Mouse (Mus musculus) hindbrain, embryonic 11.5 days (tissue): ENCODE measurements around the gene Tsga13. TPM values are rescaled to one million over a fixed set of nuclear protein-coding genes. Genes with fewer than 3 reads are reported as not detected.

Source experiments
- ATAC-seq: fragments of 200-750 bp; cut with Nextera tagmentation; 2 replicates; pipeline ENCODE4 v1.8.0; 2017; ENCODE audit warnings: mild to moderate bottlenecking, moderate TSS enrichment, moderate library complexity; ENCODE audit not compliant: low FRiP score
- DNase-seq: peaks from one replicate; pipeline ENCODE4 v3.0.0-alpha.2; 2015; ENCODE audit warnings: low spot score
- H3K27ac ChIP-seq: fragments of 300-500 bp; sonication (generic); 2 replicates; pipeline ENCODE4 v1.5.1; 2014; ENCODE audit warnings: mild to moderate bottlenecking, low read depth, low read length
- H3K27me3 ChIP-seq: fragments of 300-500 bp; sonication (generic); 2 replicates; pipeline ENCODE4 v1.6.1; 2014; ENCODE audit warnings: mild to moderate bottlenecking, low read length, moderate library complexity, mixed read lengths; ENCODE audit not compliant: control insufficient read depth, insufficient read depth
- H3K36me3 ChIP-seq: fragments of 300-500 bp; sonication (generic); 2 replicates; pipeline ENCODE4 v1.6.1; 2014; ENCODE audit warnings: mild to moderate bottlenecking, low read length, moderate library complexity, mixed read lengths; ENCODE audit not compliant: control insufficient read depth, insufficient read depth
- H3K4me1 ChIP-seq: fragments of 300-500 bp; sonication (generic); replicated peaks from 2 replicates; pipeline ENCODE4 v1.6.1; 2014; ENCODE audit warnings: low read length, mixed read lengths; ENCODE audit not compliant: control insufficient read depth, insufficient read depth
- H3K4me2 ChIP-seq: fragments of 300-500 bp; sonication (generic); replicated peaks from 2 replicates; pipeline ENCODE4 v1.6.1; 2014; ENCODE audit warnings: mild to moderate bottlenecking, low read depth, low read length
- H3K4me3 ChIP-seq: fragments of 300-500 bp; sonication (generic); 2 replicates; pipeline ENCODE4 v1.5.1; 2014; ENCODE audit warnings: low read depth, low read length
- H3K9ac ChIP-seq: fragments of 300-500 bp; sonication (generic); 2 replicates; pipeline ENCODE4 v1.6.1; 2014; ENCODE audit warnings: low read depth, low read length
- H3K9me3 ChIP-seq: fragments of 300-500 bp; sonication (generic); 2 replicates; pipeline ENCODE4 v1.6.1; 2016; ENCODE audit warnings: low read length; ENCODE audit not compliant: control insufficient read depth
- WGBS: fragments of 180-500 bp; shearing (Covaris S2); extraction: QIAGEN DNeasy Blood & Tissue Kit; methylation state at CpG from one replicate; pipeline ENCODE4 v1.1.7; 2014; 5-methylcytosine and 5-hydroxymethylcytosine counted together
- polyA plus RNA-seq: library from polyadenylated mRNA; unstranded; fragments of >200 nt; fragmentation: Nextera tagmentation; extraction: Ambion mirVana; gene quantifications from 2 replicates; pipeline ENCODE4 v1.2.1, GENCODE M21; 2014

Gene Tsga13
- 0.27 TPM in 1 of 2 replicates, not detected in the other for polyA plus RNA-seq

DNA sequence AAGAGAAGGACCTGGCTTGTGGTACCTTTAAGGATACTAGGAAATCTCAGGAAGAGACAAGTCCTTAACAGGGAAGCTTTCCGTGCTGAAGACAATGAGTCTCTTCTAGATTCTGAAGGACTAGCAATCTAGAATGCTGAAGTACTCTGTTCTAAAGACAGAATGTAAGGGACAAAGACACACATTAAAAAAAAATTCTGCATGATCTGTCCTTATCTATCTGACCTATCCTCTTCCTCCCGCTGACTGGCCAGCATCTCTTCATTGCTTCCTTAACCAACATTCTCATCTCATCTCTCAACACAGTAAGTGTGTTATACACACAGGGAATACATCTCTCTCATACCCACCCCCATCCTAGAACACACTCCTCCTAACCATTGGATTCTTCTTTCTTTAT is at the start of gene Tsga13:
TSS of gene Tsga13 (minus strand) at position 101 of the 400 bp plus-strand sequence.
- ATAC-seq (no peak), DNase-seq (no peak)
- Histone ChIP-seq H3K4me2 (no peak within 1 kb of the TSS), H3K9me3 (no peaks in the 10 kb centered on the region), H3K4me3 (no peak within 1 kb of the TSS), H3K4me1 (no peaks in the 10 kb centered on the region), H3K27ac (no peak within 1 kb of the TSS), H3K27me3 (no peaks in the 10 kb centered on the region), H3K9ac (no peak within 1 kb of the TSS), H3K36me3 (no peaks in the 10 kb centered on the region)
- 93% methylated on average over 2 of the region's 2 CpGs for WGBS

DNA sequence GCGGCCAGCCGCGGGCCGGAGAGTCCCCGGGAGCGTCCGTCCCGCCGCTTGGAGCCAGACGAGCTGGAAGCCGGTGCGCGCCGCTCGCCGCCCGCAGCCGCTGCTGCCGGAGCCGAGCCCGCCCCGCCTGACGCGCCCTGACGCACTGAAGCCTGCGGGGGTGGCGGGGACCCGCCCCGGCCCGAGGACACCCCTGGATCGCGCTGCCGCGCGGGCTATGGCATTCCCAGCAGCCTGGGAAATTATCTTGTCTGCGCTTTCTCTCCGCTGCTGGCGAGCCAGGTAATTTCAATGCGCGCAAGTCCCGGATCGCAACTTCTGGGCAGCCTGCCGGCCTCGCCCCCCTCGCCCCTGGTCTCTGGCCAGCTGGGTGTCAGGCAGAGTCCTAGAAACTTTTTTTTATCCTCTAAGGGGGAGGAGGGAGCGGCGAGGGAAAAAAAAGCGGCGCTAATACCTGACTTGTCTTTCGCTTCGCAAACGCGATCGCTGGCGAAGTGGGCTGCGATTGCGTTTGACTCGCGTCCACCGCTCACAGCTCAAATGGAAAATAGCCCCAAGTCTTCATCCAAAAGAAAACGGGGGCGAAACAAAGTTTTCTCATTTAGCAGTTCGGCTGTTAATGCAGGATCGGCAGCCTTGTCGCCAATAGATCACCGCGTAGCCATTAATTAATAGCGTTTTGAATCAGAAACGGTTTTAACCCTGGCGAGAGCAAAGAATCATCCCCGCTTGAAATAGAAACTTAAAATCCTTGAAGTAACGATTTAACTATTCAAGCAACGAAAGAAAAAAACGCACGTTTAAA is 43.6 kb upstream of the Tsga13 start, which contains the start of gene Klf14:
TSS of gene Klf14 (minus strand) at position 343 of the 805 bp plus-strand sequence.
- DNase-seq (peak; percentile 73), ATAC-seq (0 out of 2 replicates have a peak, but pooled peaks have one; percentile 27)
- no peak within 1 kb of the TSS for H3K9ac ChIP-seq
- H3K27ac ChIP-seq = no peak within 1 kb of the TSS
- H3K4me3 ChIP-seq = peak within 1 kb of the TSS; percentile 47
- 0 out of 2 replicates have a peak, but pooled peaks cover 4% of the 10 kb centered on the region for H3K4me1 ChIP-seq
- H3K36me3 ChIP-seq = no peaks in the 10 kb centered on the region
- peaks cover 42% of the 10 kb centered on the region for H3K27me3 ChIP-seq
- WGBS = under 1% methylated on average over 75 of the region's 75 CpGs
- H3K4me2 ChIP-seq = peak within 1 kb of the TSS; percentile 82
- peaks cover 19% of the 10 kb centered on the region for H3K9me3 ChIP-seq

DNA sequence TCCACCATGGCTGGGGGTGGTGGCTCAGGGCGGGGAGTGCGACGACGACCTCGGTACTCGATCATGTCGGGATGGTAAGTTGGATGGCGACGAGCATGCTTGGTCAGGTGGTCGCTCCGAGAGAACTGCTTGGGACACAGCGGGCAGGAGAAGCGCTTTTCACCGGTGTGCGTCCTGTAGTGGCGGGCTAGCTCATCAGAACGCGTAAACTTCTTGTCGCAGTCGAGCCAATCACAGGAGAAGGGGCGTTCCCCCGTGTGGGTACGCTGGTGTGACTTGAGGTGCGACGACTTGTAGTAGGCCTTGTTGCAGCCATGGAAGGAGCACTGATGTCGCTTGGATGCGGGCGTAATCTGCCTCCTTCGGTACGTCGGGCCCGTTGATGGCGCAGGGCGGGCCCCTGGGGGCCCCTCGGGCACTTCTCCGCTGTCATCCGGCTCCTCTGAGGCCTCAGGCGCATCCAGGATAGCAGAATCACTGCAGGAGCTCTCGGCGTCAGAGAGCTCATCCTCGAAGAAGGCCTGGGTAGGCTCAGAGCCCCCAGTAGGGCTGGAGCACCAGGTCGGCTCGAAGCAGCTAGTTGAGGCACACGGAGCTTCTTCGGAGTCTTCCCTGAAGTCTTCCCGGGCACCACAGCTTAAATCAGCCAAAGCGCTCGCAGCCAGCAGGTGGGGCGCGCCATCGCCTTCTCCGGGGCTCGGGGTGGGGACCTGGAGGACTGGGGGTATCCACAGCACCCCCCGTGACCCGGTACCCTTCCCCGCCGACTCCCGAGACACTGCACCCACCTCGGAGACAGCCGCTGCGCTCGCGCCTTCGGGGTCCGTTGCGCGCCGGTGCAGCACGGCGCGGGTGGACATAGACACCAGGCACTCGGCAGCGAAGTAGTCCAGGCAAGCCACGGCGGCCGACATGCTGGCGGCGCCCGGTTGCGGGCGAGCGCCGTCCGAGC is 42.7 kb upstream of the Tsga13 start:
- Histone ChIP-seq H3K4me2 (peak overlapping the region; percentile 82), H3K9me3 (peaks cover 19% of the 10 kb centered on the region), H3K27me3 (peaks cover 42% of the 10 kb centered on the region), H3K27ac (no peak overlapping the region), H3K4me1 (0 out of 2 replicates have a peak, but pooled peaks cover 4% of the 10 kb centered on the region), H3K36me3 (no peaks in the 10 kb centered on the region), H3K9ac (no peak overlapping the region), H3K4me3 (peak overlapping the region; percentile 47)
- peak; percentile 66 for DNase-seq
- 0 out of 2 replicates have a peak, but pooled peaks have one; percentile 17 for ATAC-seq
- WGBS = 2% methylated on average over 84 of the region's 84 CpGs

DNA sequence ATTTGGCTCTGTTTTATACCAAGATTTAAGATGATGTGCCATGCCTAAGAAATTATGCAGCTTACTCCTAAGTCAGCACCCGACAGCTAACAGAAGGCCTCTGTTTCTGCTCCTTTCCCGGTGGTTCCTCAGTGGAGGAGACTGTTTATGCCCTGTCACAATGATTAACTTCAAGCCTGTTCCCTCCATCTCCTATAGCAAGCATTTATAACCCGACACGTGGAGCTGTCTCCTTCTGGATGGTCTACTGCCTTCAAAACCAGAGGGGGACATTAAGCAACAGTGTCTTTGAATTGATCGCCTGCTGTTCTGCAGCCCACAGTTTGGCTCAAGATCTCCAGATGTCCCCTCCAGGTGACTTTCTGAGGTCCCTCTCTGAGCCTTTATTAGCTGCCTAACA is 23.9 kb upstream of the Tsga13 start:
- ATAC-seq (no peak), DNase-seq (no peak)
- H3K4me1 ChIP-seq = no peaks in the 10 kb centered on the region
- H3K4me3 ChIP-seq = no peak overlapping the region
- H3K9ac ChIP-seq = no peak overlapping the region
- H3K27ac ChIP-seq = no peak overlapping the region
- no peaks in the 10 kb centered on the region for H3K27me3 ChIP-seq
- 77% methylated on average over 5 of the region's 5 CpGs for WGBS
- no peaks in the 10 kb centered on the region for H3K9me3 ChIP-seq
- H3K4me2 ChIP-seq = no peak overlapping the region
- no peaks in the 10 kb centered on the region for H3K36me3 ChIP-seq

DNA sequence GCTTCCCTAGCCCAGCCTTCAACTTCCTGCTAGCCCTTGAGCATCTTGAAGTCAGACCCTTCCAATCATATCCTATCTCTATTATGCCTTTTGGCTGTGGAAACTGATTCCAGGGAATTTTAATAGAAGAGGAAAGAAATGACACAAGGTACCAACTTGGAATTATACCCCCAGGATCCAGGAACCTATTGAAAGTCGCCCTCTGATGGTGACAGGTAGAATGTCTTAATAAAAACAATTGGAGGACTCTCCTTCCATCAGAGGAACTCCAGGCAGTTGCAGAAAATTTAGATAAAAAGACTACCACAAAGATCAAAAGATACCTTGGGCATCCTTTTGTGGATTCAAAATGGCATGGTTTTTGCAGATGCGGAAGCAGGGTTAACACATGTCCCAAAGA is 7.4 kb upstream of the Tsga13 start:
- 38% methylated on average over 2 of the region's 2 CpGs for WGBS
- H3K27ac ChIP-seq = no peak overlapping the region
- no peaks in the 10 kb centered on the region for H3K9me3 ChIP-seq
- no peak overlapping the region for H3K9ac ChIP-seq
- DNase-seq (peak; percentile 14), ATAC-seq (no peak)
- no peak overlapping the region for H3K4me2 ChIP-seq
- H3K4me1 ChIP-seq = no peaks in the 10 kb centered on the region
- H3K36me3 ChIP-seq = no peaks in the 10 kb centered on the region
- no peak overlapping the region for H3K4me3 ChIP-seq
- 0 out of 2 replicates have a peak, but pooled peaks cover 2% of the 10 kb centered on the region for H3K27me3 ChIP-seq

DNA sequence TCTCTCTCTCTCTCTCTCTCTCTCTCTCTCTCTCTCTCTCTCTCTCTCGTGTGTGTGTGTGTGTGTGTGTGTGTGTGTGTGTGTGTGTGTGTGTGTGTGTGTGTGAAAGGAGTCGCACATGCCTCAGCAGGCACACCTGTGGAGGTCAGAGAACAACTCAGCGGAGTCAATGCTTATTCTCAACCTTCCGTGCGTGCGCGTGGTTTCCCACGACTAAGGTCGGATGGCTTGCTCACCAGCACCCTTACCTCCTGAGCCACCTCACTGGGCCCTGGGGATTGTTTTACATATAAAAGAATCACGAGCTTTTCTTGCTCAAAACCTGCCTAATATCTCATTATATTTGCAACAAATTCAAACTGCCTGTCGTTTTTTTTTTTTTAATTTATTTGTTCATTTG is 6.5 kb upstream of the Tsga13 start:
- 78% methylated on average over 10 of the region's 11 CpGs for WGBS
- DNase-seq (no peak), ATAC-seq (no peak)
- no peak overlapping the region for H3K9ac ChIP-seq
- 0 out of 2 replicates have a peak, but pooled peaks cover 2% of the 10 kb centered on the region for H3K27me3 ChIP-seq
- no peaks in the 10 kb centered on the region for H3K4me1 ChIP-seq
- H3K27ac ChIP-seq = no peak overlapping the region
- H3K9me3 ChIP-seq = no peaks in the 10 kb centered on the region
- H3K36me3 ChIP-seq = no peaks in the 10 kb centered on the region
- H3K4me2 ChIP-seq = no peak overlapping the region
- H3K4me3 ChIP-seq = no peak overlapping the region

DNA sequence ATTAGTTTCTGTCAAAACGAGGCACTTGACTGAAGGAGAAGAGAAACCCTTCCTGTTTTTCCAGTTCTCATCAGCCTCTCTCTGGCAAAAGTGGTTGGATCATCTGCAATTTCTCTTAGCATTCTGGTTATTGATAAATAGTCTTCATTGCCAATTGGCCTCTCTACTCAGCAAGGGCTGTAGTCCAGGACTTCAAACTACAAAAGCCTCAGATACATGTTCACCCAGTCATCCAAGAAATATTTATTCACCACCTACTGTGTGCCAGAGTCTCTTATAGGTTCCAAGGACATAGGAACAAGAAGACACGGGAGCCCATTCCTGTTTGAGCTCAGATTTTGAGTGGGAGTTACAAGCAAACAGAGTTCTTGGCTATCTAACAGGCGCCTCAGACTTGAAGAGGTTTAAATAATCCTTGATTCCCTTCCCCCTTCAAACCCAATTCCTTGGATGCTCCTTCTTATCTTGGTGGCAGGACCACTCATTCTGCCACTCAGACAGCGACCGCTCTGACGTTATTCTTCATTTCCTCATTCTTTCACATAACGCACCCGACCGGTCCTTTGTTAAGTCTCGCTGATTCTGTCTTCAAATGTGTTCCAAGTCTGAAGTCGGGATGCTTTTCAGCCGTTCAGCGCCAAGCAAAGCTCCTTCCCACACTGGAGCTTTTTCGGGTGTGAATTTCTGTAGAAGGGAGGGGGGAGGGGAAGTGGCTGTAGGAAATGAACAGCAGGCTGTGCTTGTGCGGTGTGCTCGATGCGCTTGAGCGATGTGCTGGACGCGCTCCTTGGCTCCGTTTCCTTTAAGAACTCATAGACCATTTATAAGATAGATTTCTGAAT is 5.7 kb upstream of the Tsga13 start:
- no peaks in the 10 kb centered on the region for H3K9me3 ChIP-seq
- H3K4me1 ChIP-seq = no peaks in the 10 kb centered on the region
- no peak overlapping the region for H3K27ac ChIP-seq
- peak overlapping the region; percentile 20; the same call in 1 of the 2 replicates for H3K4me2 ChIP-seq
- H3K27me3 ChIP-seq = 0 out of 2 replicates have a peak, but pooled peaks cover 2% of the 10 kb centered on the region
- DNase-seq (peak; percentile 38), ATAC-seq (no peak)
- H3K9ac ChIP-seq = peak overlapping the region; percentile 43; the same call in 1 of the 2 replicates
- 0 out of 2 replicates have a peak overlapping the region, but pooled peaks have one; percentile 8 for H3K4me3 ChIP-seq
- WGBS = 58% methylated on average over 21 of the region's 21 CpGs
- no peaks in the 10 kb centered on the region for H3K36me3 ChIP-seq

DNA sequence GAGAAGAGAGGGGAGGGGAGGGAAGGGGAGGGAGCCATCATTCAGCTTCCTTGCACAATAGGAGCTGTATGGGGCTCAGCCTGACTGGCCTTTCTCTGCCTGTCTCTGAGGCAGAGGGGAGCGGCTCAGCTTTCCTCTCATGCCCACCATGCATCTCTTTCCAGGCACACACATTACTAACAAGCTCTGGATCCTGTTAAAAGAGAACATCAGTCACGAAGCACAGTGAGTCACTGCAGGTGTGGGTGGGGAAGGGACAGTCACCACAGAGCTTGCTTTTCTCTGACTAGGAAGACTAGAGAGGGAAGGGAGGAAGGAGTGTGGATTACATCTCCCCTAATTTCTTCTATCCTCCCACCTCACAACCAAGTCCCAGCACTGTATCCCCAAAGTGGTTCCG is 7.4 kb downstream of the Tsga13 start:
- WGBS = 49% methylated on average over 3 of the region's 3 CpGs
- H3K36me3 ChIP-seq = no peaks in the 10 kb centered on the region
- H3K4me1 ChIP-seq = no peaks in the 10 kb centered on the region
- H3K4me3 ChIP-seq = no peak overlapping the region
- no peak for ATAC-seq
- H3K9ac ChIP-seq = 0 out of 2 replicates have a peak overlapping the region, but pooled peaks have one; percentile 11
- no peak overlapping the region for H3K27ac ChIP-seq
- DNase-seq = no peak
- no peaks in the 10 kb centered on the region for H3K27me3 ChIP-seq
- H3K4me2 ChIP-seq = no peak overlapping the region
- no peaks in the 10 kb centered on the region for H3K9me3 ChIP-seq
